In the genomic region with DNA sequence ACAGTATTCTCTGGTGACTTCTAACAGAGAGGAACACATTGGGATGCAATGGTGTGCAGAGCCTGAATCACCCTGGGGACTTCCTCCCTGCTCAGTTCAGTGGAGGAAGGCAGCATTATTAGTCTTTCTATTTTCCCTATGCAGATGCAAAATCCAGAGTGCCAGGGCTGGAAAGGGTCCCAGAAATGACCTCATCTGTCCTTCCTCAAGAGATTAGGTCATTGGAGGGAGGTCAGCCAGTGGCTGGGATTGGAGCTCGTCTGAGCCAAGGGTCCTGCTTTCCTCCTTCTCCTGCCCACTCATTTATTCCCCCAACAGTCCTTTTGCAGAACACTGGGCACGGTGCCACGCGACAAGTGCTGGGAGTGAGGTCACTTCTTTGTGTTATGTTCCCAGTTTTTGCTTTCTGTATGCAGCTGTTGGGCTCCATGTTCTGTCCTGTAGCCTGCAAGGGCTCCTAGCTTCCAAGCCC, we compare ENCODE assay signal across 8 mouse cellular contexts. TPM values are rescaled to one million over a fixed set of nuclear protein-coding genes. Genes with fewer than 3 reads are reported as not detected.
A peak's percentile ranks its signal among the peaks of the same experiment; 100 is the strongest.
DNase-seq lines count a peak whose midpoint lies in the region; ATAC-seq and TF ChIP-seq lines count a peak whose summit lies in the region.

No protein-coding gene starts in this region.

- 35% methylated on average over 4 of the region's 4 CpGs for WGBS in stomach, postnatal 0 days

- H3K4me2 ChIP-seq in stomach, postnatal 0 days (replicated peaks; ENCODE audit: low read depth) = no peak overlapping the region

- no peak for TF ChIP-seq EP300 in stomach, postnatal 0 days (optimal IDR thresholded peaks at IDR 0.05)

- no peak overlapping the region; the same call in 1 of the 2 replicates for H3K9ac ChIP-seq in stomach, postnatal 0 days (ENCODE audit: low read length)

- peaks cover 3% of the 10 kb centered on the region; the same call in 1 of the 2 replicates for H3K4me1 ChIP-seq in stomach, postnatal 0 days (replicated peaks; ENCODE audit: control insufficient read depth, insufficient read depth)

- no peaks in the 10 kb centered on the region for H3K27me3 ChIP-seq in stomach, postnatal 0 days (ENCODE audit: control insufficient read depth, insufficient read depth, low read length)

- no peak overlapping the region for H3K4me3 ChIP-seq in stomach, postnatal 0 days (ENCODE audit: low read depth, low read length)

- no peak overlapping the region for H3K27ac ChIP-seq in stomach, postnatal 0 days (replicated peaks)

- TF ChIP-seq CTCF in stomach, postnatal 0 days (IDR thresholded peaks at IDR 0.05; ENCODE audit: low read depth) = no peak

- no peaks in the 10 kb centered on the region for H3K9me3 ChIP-seq in stomach, postnatal 0 days (ENCODE audit: control insufficient read depth, low read length)

- no peaks in the 10 kb centered on the region for H3K36me3 ChIP-seq in stomach, postnatal 0 days (ENCODE audit: control insufficient read depth, insufficient read depth, low read length)

- intact Hi-C loops in heart, postnatal 36 days (cut with DNase I) = no loop called here

- peak; percentile 71 for DNase-seq in 3134 (ENCODE audit: extremely low read depth, insufficient read length, low spot score)
- DNase-seq in adrenal gland, postnatal 14 days = peak; percentile 88
- DNase-seq in frontal cortex, postnatal 14 days (ENCODE audit: low spot score in 2 of 2) = peak; percentile 51 to 75
- peak; percentile 88 to 89 for DNase-seq in heart, postnatal 36 days
- peak; percentile 89 for DNase-seq in layer of hippocampus, adult 9-11 months
- peak; percentile 87 for DNase-seq in lung, postnatal 36 days
- peak; percentile 57 for DNase-seq in stomach, postnatal 0 days (ENCODE audit: low spot score)
- DNase-seq in thymus, postnatal 10 days (ENCODE audit: low spot score in 2 of 2) = no peak

- ATAC-seq in stomach, postnatal 0 days (ENCODE audit: low FRiP score, low TSS enrichment) = peak; percentile 86

RNA-seq across cellular contexts. Expression of gene Vash1, which starts 25.9 kb away (rescaled TPM):
- 12.0 and 12.2 TPM in 2 replicates for total RNA-seq in adrenal gland, postnatal 14 days (2021)
- 10 to 100 TPM; 14.0 to 17.0 TPM for total RNA-seq in heart, postnatal 36 days (2021)
- 3.4 and 3.5 TPM in 2 replicates for polyA plus RNA-seq in stomach, postnatal 0 days (2015; fragmentation: Nextera tagmentation; extraction: Ambion mirVana)

Comparison
In these comparisons a context has a peak if more than half of its experiments do, and no peak if none do; other contexts are left out.
1. DNase-seq: peak in 3134 (single experiment), adrenal gland, postnatal 14 days (single experiment), frontal cortex, postnatal 14 days (2 of 2), heart, postnatal 36 days (2 of 2), layer of hippocampus, adult 9-11 months (single experiment), lung, postnatal 36 days (single experiment) and stomach, postnatal 0 days (single experiment); none in thymus, postnatal 10 days (0 of 2).